Mouse (Mus musculus): Measurements from ENCODE around the gene Dusp5. TPM values are rescaled to one million over a fixed set of nuclear protein-coding genes. Genes with fewer than 3 reads are reported as not detected.
"Not testable (repeated sequence)": the region's sequence is repeated elsewhere in the genome, so short reads cannot be mapped to it uniquely, and the experiment has no call there.

The Dusp5 gene
- polyA plus RNA-seq, 1 experiment from 2014 or later, result 6.3 TPM

- Histone ChIP-seq H3K36me3 (no peaks in the 10 kb centered on the region), H3K9me3 (replicated peaks) (no peaks in the 10 kb centered on the region), H3K27ac (replicated peaks) (0 out of 2 replicates have a peak overlapping the region, but pooled peaks have one; percentile 13), H3K4me1 (peaks cover 25% of the 10 kb centered on the region), H3K27me3 (ENCODE audit: low read depth, poor library complexity, severe bottlenecking) (no peaks in the 10 kb centered on the region), H3K4me3 (no peak overlapping the region)
- no peak for DNase-seq (ENCODE audit: low spot score)
- 49% methylated on average over 8 of the region's 8 CpGs for WGBS
Observed at GRCm38 (mm10) chr19:53574131-53574530, 45.2 kb downstream of the Dusp5 start.

GRCm38 (mm10) chr19:53574546-53574945 is 45.6 kb downstream of the Dusp5 start:
- Histone ChIP-seq H3K27ac (replicated peaks) (no peak overlapping the region), H3K27me3 (ENCODE audit: low read depth, poor library complexity, severe bottlenecking) (no peaks in the 10 kb centered on the region), H3K4me3 (no peak overlapping the region), H3K36me3 (no peaks in the 10 kb centered on the region), H3K4me1 (peaks cover 25% of the 10 kb centered on the region), H3K9me3 (replicated peaks) (no peaks in the 10 kb centered on the region)
- WGBS, result 90% methylated on average over 7 of the region's 7 CpGs
- no peak for DNase-seq (ENCODE audit: low spot score)

GRCm38 (mm10) chr19:53575296-53576010 is 46.5 kb downstream of the Dusp5 start:
- Histone ChIP-seq H3K27ac (replicated peaks) (no peak overlapping the region), H3K4me3 (no peak overlapping the region), H3K4me1 (peaks cover 25% of the 10 kb centered on the region), H3K27me3 (ENCODE audit: low read depth, poor library complexity, severe bottlenecking) (no peaks in the 10 kb centered on the region), H3K9me3 (replicated peaks) (no peaks in the 10 kb centered on the region), H3K36me3 (no peaks in the 10 kb centered on the region)
- no peak for DNase-seq (ENCODE audit: low spot score)
- 74% methylated on average over 4 of the region's 4 CpGs for WGBS

- Histone ChIP-seq H3K27ac (replicated peaks) (no peak overlapping the region), H3K4me3 (no peak overlapping the region), H3K9me3 (replicated peaks) (no peaks in the 10 kb centered on the region), H3K4me1 (peaks cover 25% of the 10 kb centered on the region), H3K27me3 (ENCODE audit: low read depth, poor library complexity, severe bottlenecking) (no peaks in the 10 kb centered on the region), H3K36me3 (no peaks in the 10 kb centered on the region)
- DNase-seq (ENCODE audit: low spot score), result no peak
- WGBS, result 86% methylated on average over 7 of the region's 7 CpGs
Observed at GRCm38 (mm10) chr19:53576061-53576460, 47.2 kb downstream of the Dusp5 start.

- H3K4me1 ChIP-seq, result peaks cover 25% of the 10 kb centered on the region
- no peaks in the 10 kb centered on the region for H3K27me3 ChIP-seq (ENCODE audit: low read depth, poor library complexity, severe bottlenecking)
- 54% methylated on average over 11 of the region's 11 CpGs for WGBS
- no peaks in the 10 kb centered on the region for H3K36me3 ChIP-seq
- no peak overlapping the region for H3K4me3 ChIP-seq
- DNase-seq (ENCODE audit: low spot score), result no peak
- H3K27ac ChIP-seq (replicated peaks), result peak overlapping the region; percentile 49; the same call in 1 of the 2 replicates
- no peaks in the 10 kb centered on the region for H3K9me3 ChIP-seq (replicated peaks)
Observed at GRCm38 (mm10) chr19:53577025-53577800, 48.3 kb downstream of the Dusp5 start.

DNA sequence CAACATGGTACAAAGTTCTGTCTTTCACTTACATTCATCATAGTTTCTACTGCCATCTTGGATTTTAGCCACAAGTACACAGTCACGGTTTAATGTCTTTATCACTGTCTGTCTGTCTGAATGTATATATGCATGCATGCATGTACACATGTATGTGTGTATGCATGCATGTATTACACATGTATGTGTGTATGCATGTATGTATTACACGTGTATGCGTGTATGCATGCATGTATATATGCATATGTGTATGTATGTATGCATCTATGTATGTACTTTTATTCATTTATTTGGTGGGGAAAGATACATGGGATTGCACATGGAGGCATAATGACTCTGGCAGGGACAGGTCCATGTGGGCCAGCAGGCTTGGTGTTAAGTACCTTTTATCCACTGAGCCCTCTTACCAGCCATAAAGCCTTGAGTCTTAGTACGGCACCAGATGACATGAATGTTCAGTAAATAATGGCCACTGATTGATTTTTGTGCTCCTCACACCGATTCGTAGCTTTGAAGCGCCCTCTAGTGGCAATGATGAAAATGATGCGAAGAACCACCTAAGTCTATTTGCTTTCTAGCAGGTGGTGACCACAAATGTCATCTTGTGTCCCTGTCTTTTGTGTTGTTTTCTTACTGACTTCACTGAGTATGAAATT is 49.8 kb downstream of the Dusp5 start:
- Histone ChIP-seq H3K27ac (replicated peaks) (no peak overlapping the region), H3K36me3 (no peaks in the 10 kb centered on the region), H3K27me3 (ENCODE audit: low read depth, poor library complexity, severe bottlenecking) (no peaks in the 10 kb centered on the region), H3K4me1 (peaks cover 25% of the 10 kb centered on the region), H3K9me3 (replicated peaks) (peaks cover under 1% of the 10 kb centered on the region; the same call in 1 of the 2 replicates), H3K4me3 (no peak overlapping the region)
- DNase-seq (ENCODE audit: low spot score), result peak; percentile 69
- WGBS, result 16% methylated on average over 8 of the region's 8 CpGs

DNA sequence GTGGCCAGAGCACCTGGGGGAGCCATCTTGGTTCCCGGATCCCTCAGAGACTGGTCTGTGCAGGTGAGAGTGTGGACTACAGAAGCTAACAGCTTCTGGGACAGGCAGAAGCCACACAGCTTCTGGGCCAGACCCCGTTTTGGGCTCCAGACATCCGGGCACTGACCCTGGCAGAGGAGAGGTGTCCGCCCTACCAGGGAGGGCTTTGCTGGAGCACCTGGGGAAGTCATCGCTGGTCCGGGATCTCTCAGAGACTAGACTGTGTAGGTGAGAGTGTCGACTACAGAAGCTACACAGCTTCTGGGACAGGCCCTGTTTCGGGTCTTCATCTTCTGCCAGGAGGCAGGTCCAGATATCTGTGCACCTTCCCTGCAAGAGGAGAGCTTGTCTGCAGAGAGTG is 51.4 kb downstream of the Dusp5 start:
- H3K27ac ChIP-seq (replicated peaks); H3K36me3 ChIP-seq; H3K27me3 ChIP-seq (ENCODE audit: low read depth, poor library complexity, severe bottlenecking); H3K4me3 ChIP-seq; DNase-seq (ENCODE audit: low spot score): not testable (repeated sequence)
- Histone ChIP-seq H3K4me1 (peaks cover 20% of the 10 kb centered on the region), H3K9me3 (replicated peaks) (peaks cover 16% of the 10 kb centered on the region)
- WGBS, result 91% methylated on average over 8 of the region's 8 CpGs

DNA sequence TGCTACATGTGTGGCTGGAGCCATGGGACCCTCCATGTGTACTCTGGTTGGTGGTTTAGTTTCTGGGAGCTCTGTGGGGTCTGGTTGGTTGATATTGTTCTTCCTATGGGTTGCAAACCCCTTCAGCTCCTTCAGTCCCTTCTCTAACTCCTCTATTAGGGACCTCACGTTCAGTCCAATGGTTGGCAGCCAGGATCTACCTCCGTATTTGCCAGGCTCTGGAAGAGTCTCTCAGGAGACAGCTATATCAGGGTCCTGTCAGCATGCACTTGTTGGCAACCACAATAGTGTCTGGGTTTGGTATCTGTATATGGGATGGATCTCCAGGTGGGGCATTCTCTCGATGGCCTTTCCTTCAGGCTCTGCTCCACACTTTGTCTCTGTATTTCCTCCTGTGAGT is 58.8 kb downstream of the Dusp5 start:
- not testable (repeated sequence) for DNase-seq (ENCODE audit: low spot score); H3K4me1 ChIP-seq; H3K36me3 ChIP-seq; H3K4me3 ChIP-seq; H3K27ac ChIP-seq (replicated peaks); H3K27me3 ChIP-seq (ENCODE audit: low read depth, poor library complexity, severe bottlenecking)
- WGBS, result 92% methylated on average over 3 of the region's 3 CpGs
- peaks cover 28% of the 10 kb centered on the region for H3K9me3 ChIP-seq (replicated peaks)

DNA sequence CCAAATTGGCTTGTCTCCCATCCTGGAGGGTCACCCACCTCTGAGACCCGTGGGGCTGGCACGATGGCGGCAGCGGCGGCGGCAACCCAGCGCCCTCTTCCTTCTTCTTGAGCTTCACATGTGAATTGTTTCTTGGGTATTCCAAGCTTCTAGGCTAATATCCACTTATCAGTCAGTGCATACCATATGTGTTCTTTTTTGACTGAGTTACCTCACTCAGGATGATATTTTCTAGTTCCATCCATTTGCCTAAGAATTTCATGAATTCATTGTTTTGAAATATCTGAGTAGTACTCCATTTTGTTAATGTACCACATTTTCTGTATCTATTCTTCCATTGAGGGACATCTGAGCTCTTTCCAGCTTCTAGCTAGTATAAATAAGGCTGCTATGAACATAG is 60.1 kb downstream of the Dusp5 start, which contains the start of gene Nutf2-ps1:
TSS of gene Nutf2-ps1 (minus strand) at position 101 of the 400 bp plus-strand sequence.
- not testable (repeated sequence) for H3K36me3 ChIP-seq; H3K27me3 ChIP-seq (ENCODE audit: low read depth, poor library complexity, severe bottlenecking); H3K4me1 ChIP-seq; DNase-seq (ENCODE audit: low spot score); H3K27ac ChIP-seq (replicated peaks); H3K4me3 ChIP-seq
- 96% methylated on average over 7 of the region's 7 CpGs for WGBS
- peaks cover 25% of the 10 kb centered on the region for H3K9me3 ChIP-seq (replicated peaks)

Other genes starting within 250 kb of the Dusp5 start
- 19.7 and 28.5 TPM in 2 replicates for gene Mxi1, start 218.6 kb upstream of the Dusp5 start, polyA plus RNA-seq (2016; fragmentation: Nextera tagmentation; extraction: Ambion mirVana)
- 2.1 and 4.3 TPM in 2 replicates for gene Gm10197, start 157.3 kb upstream of the Dusp5 start, polyA plus RNA-seq (2016; fragmentation: Nextera tagmentation; extraction: Ambion mirVana)
- 44.4 and 45.0 TPM in 2 replicates for gene Smndc1, start 138.5 kb upstream of the Dusp5 start, polyA plus RNA-seq (2016; fragmentation: Nextera tagmentation; extraction: Ambion mirVana)
- gene Nutf2-ps1, start 60.0 kb downstream of the Dusp5 start, polyA plus RNA-seq (2016; fragmentation: Nextera tagmentation; extraction: Ambion mirVana), result 609 and 658 TPM in 2 replicates
- gene Smc3, start 71.3 kb downstream of the Dusp5 start, polyA plus RNA-seq (2016; fragmentation: Nextera tagmentation; extraction: Ambion mirVana), result 74.3 and 76.9 TPM in 2 replicates
- gene Rbm20, start 148.2 kb downstream of the Dusp5 start, polyA plus RNA-seq (2016; fragmentation: Nextera tagmentation; extraction: Ambion mirVana), result 0.52 and 0.75 TPM in 2 replicates

Measured in midbrain, embryonic 10.5 days (tissue).